Mouse (Mus musculus) limb, embryonic 11.5 days (tissue): ENCODE measurements around the gene Cacnb4. TPM values are rescaled to one million over a fixed set of nuclear protein-coding genes. Genes with fewer than 3 reads are reported as not detected.

ENCODE experiments used
- ATAC-seq: fragments of 200-750 bp; cut with Nextera tagmentation; 2 replicates; pipeline ENCODE4 v1.8.0; 2017; ENCODE audit warnings: low read depth; ENCODE audit not compliant: insufficient number of reproducible peaks, low FRiP score, low TSS enrichment
- DNase-seq: peaks from one replicate; pipeline ENCODE4 v3.0.0-alpha.2; 2015; ENCODE audit warnings: low spot score
- H3K27ac ChIP-seq: fragments of 300-500 bp; sonication (generic); replicated peaks from 2 replicates; pipeline ENCODE4 v1.5.1; 2014; ENCODE audit warnings: low read depth, mild to moderate bottlenecking, low read length
- H3K27me3 ChIP-seq: fragments of 300-500 bp; sonication (generic); 2 replicates; pipeline ENCODE4 v1.6.1; 2014; ENCODE audit warnings: mild to moderate bottlenecking, low read length, mixed read lengths; ENCODE audit not compliant: control insufficient read depth, insufficient read depth
- H3K36me3 ChIP-seq: fragments of 300-500 bp; sonication (generic); 2 replicates; pipeline ENCODE4 v1.6.1; 2014; ENCODE audit warnings: mild to moderate bottlenecking, low read length, moderate library complexity, mixed read lengths; ENCODE audit not compliant: control insufficient read depth, insufficient read depth
- H3K4me1 ChIP-seq: fragments of 300-500 bp; sonication (generic); 2 replicates; pipeline ENCODE4 v1.6.1; 2014; ENCODE audit warnings: low read length, mixed read lengths; ENCODE audit not compliant: control insufficient read depth, insufficient read depth
- H3K4me2 ChIP-seq: fragments of 300-500 bp; sonication (generic); 2 replicates; pipeline ENCODE4 v1.6.1; 2014; ENCODE audit warnings: low read depth, mild to moderate bottlenecking, moderate library complexity; ENCODE audit not compliant: severe bottlenecking
- H3K4me3 ChIP-seq: fragments of 300-500 bp; sonication (generic); 2 replicates; pipeline ENCODE4 v1.5.1; 2014; ENCODE audit warnings: low read depth, low read length
- H3K9ac ChIP-seq: fragments of 300-500 bp; sonication (generic); 2 replicates; pipeline ENCODE4 v1.6.1; 2014; ENCODE audit warnings: mild to moderate bottlenecking, low read length
- H3K9me3 ChIP-seq: fragments of 300-500 bp; sonication (generic); 2 replicates; pipeline ENCODE4 v1.6.1; 2016; ENCODE audit warnings: low read length; ENCODE audit not compliant: control insufficient read depth
- WGBS: fragments of 180-500 bp; shearing (Covaris S2); extraction: QIAGEN DNeasy Blood & Tissue Kit; methylation state at CpG from one replicate; pipeline ENCODE4 v1.1.7; 2014; 5-methylcytosine and 5-hydroxymethylcytosine counted together
- polyA plus RNA-seq: library from polyadenylated mRNA; unstranded; fragments of >200 nt; fragmentation: Nextera tagmentation; extraction: Ambion mirVana; gene quantifications from 2 replicates; pipeline ENCODE4 v1.2.1, GENCODE M21; 2014

Gene Cacnb4
- polyA plus RNA-seq, 1 experiment from 2014 or later = 0.52 TPM

DNA sequence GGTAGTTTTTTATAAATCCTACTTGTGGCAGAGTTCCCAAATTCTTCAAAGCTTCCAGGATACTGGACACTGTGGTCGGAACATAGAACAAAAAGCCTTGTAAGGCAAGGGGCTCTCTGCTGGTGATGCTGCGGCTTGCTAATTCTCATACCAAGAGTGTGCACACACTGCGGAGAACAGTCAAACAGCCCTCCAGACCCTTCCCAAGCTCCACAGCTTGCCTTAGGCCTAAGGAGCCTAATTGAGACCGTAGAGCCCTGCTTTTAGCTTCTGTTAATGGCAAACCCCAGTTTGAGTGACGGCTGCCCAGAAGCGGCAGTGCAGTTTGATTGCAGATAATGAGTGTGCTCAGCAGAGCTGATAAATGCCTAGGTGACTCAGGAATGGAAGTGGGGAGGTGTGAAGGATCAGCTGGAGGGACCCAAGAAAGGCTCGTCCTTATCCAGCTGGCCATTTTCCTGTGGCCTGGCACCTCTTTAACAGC, 52.7 kb downstream of the Cacnb4 start:
- whole genome bisulfite sequencing = 43% methylated on average over 7 of the region's 7 CpGs

DNA sequence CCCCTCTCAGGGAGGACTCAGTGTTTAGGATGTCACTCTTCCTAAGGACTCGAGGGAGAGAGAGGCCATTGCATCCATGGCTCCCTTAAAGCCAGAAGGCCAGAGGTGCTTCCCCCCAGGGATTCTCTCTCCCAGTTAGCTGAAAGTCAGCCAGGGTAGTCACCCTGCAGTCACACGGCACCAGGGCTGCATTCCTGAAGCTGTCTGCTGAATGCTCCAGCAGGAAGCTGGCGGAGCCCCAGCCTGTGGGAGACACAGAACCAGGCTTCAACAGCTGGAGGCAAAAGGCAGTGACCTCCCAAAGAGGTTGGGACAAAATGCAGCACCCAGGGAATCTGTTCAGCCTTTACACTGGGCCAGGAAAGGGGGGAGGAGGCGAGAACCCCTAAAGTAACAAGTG, 53.2 kb downstream of the Cacnb4 start:
- WGBS = 33% methylated on average over 4 of the region's 4 CpGs
- Histone ChIP-seq H3K9ac (no peak overlapping the region; the same call in 1 of the 2 replicates), H3K36me3 (no peaks in the 10 kb centered on the region), H3K27ac (no peak overlapping the region), H3K4me1 (0 out of 2 replicates have a peak, but pooled peaks cover 4% of the 10 kb centered on the region), H3K9me3 (no peaks in the 10 kb centered on the region), H3K4me2 (no peak overlapping the region), H3K27me3 (no peaks in the 10 kb centered on the region), H3K4me3 (no peak overlapping the region)
- DNase-seq (no peak), ATAC-seq (no peak)

More for the DNA sequence above, 52.7 kb downstream of the Cacnb4 start:
- Histone ChIP-seq H3K27me3 (no peaks in the 10 kb centered on the region), H3K4me1 (0 out of 2 replicates have a peak, but pooled peaks cover 4% of the 10 kb centered on the region), H3K27ac (no peak overlapping the region), H3K36me3 (no peaks in the 10 kb centered on the region), H3K9ac (no peak overlapping the region), H3K9me3 (no peaks in the 10 kb centered on the region), H3K4me2 (no peak overlapping the region), H3K4me3 (no peak overlapping the region)
- no peak for ATAC-seq
- no peak for DNase-seq

DNA sequence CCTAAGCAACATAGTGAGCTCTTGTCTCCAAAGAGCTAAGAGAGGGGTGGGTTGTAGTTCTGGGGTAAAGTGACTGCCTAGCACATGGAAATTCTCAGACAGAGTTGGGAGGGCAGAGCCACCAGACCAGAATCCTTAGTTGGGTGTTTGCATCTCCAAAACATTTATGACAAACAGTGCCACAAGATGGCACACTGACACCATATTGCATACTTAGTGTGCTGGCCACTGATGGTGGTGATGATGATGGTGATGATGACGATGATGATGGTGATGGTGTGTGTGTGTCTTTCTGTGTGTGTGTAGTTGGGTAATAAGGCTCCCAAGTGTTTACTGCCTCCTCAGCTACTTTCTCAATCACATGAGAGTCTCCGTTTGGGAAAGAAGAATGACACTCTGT, 54.0 kb downstream of the Cacnb4 start:
- no peak overlapping the region for H3K4me3 ChIP-seq
- 0 out of 2 replicates have a peak, but pooled peaks cover 4% of the 10 kb centered on the region for H3K4me1 ChIP-seq
- H3K27ac ChIP-seq = no peak overlapping the region
- no peak for ATAC-seq
- no peaks in the 10 kb centered on the region for H3K9me3 ChIP-seq
- no peak overlapping the region for H3K9ac ChIP-seq
- no peak for DNase-seq
- WGBS = 68% methylated on average over 2 of the region's 2 CpGs
- H3K27me3 ChIP-seq = no peaks in the 10 kb centered on the region
- H3K4me2 ChIP-seq = no peak overlapping the region
- H3K36me3 ChIP-seq = no peaks in the 10 kb centered on the region

DNA sequence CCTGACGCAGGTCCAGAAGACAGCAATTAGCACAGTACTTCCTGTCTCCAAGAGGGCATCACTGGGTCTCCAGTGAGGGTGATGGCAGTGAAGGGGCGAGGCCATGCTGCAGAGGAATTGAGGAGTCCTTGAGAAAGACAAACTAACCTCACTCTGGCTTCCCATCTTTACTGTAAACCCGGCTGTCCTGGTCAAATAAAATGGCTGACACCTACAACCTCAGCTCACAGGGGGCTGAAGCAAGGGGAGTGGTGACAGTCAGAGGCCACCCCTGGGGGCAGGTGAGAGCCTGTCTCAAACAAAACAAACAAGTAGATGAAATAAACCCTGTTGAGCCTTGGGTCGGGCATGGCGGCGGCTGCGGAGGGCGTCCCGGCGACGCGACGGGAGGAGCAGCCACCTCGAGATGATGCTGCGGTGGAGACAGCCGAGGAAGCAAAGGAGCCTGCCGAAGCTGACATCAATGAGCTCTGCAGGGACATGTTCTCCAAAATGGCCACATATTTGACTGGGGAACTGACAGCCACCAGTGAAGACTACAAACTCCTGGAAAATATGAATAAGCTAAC, 57.1 kb downstream of the Cacnb4 start:
- WGBS = 48% methylated on average over 17 of the region's 17 CpGs
- Histone ChIP-seq H3K9ac (no peak overlapping the region), H3K4me2 (0 out of 2 replicates have a peak overlapping the region, but pooled peaks have one; percentile 20), H3K9me3 (no peaks in the 10 kb centered on the region), H3K27ac (no peak overlapping the region), H3K4me3 (no peak overlapping the region), H3K36me3 (no peaks in the 10 kb centered on the region), H3K27me3 (no peaks in the 10 kb centered on the region), H3K4me1 (0 out of 2 replicates have a peak, but pooled peaks cover 4% of the 10 kb centered on the region)
- DNase-seq (no peak), ATAC-seq (no peak)

DNA sequence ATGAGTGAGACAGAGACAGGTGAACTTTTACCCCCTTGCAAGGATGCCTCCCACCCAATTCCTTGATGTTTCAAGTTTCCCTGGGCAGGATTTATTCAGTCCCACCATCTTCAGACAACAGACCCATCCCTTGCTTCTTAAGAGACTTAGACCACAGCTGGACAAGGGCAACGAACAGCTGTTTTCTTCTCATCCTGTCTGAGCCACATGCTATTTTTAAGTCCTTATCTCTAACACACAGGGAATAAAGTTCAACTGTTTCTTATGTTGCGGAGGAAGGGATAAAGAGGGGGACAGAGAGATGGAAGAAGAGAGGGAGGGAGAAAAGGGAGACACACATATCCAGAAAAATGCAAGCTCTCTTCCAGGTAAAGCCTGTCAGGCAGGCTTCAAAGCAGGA, 57.8 kb downstream of the Cacnb4 start:
- no peak for ATAC-seq
- H3K9me3 ChIP-seq = no peaks in the 10 kb centered on the region
- WGBS = 88% methylated on average over 2 of the region's 2 CpGs
- H3K27ac ChIP-seq = no peak overlapping the region
- no peak for DNase-seq
- H3K27me3 ChIP-seq = no peaks in the 10 kb centered on the region
- H3K4me2 ChIP-seq = no peak overlapping the region
- H3K4me3 ChIP-seq = no peak overlapping the region
- H3K4me1 ChIP-seq = 0 out of 2 replicates have a peak, but pooled peaks cover 4% of the 10 kb centered on the region
- H3K36me3 ChIP-seq = no peaks in the 10 kb centered on the region
- no peak overlapping the region for H3K9ac ChIP-seq

DNA sequence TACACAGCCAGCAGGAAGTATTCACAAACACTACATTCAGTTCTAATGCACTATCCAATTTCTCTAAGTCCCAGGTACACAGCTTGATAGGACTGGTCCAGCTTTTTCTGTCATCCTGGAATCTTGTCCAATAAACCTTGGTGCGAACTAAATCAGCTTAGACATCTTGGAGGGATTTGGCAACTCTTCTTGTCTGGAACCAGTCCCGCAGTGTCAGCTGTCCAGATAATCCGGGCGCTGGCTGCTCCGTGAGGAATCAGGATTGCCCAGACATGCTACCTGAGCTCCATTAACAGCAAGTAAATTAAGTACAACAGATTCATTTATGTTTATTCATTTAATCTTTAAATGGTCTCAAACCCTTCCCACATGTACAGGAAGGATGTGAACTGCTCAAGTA, 61.2 kb downstream of the Cacnb4 start:
- no peaks in the 10 kb centered on the region for H3K4me1 ChIP-seq
- no peaks in the 10 kb centered on the region for H3K9me3 ChIP-seq
- no peak overlapping the region for H3K4me2 ChIP-seq
- H3K27me3 ChIP-seq = no peaks in the 10 kb centered on the region
- no peak overlapping the region for H3K9ac ChIP-seq
- no peak for ATAC-seq
- H3K36me3 ChIP-seq = no peaks in the 10 kb centered on the region
- no peak for DNase-seq
- H3K27ac ChIP-seq = no peak overlapping the region
- H3K4me3 ChIP-seq = no peak overlapping the region
- 85% methylated on average over 5 of the region's 5 CpGs for WGBS

DNA sequence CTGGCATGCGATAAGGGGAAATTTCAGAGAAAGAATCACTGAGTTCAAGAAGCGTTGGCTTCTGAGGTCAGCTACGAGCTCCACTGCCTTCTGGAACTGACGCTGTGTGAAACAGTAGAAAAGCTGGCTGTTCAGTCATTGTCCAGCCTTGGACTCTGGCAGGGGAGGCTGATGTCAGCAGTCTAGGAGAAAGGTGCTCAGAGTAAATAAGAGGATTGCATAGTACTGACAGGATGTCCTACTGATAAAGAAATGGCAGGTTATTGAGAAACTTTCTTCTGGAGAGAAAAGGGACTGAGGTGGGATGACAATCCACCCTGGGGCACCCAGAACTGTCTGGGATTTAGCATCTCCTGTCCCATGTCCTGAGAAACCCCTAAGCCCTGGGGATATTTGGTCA, 62.7 kb downstream of the Cacnb4 start:
- Histone ChIP-seq H3K9me3 (no peaks in the 10 kb centered on the region), H3K36me3 (no peaks in the 10 kb centered on the region), H3K27me3 (no peaks in the 10 kb centered on the region), H3K4me2 (no peak overlapping the region), H3K9ac (no peak overlapping the region), H3K27ac (no peak overlapping the region), H3K4me1 (no peaks in the 10 kb centered on the region), H3K4me3 (no peak overlapping the region)
- WGBS = 93% methylated on average over 4 of the region's 4 CpGs
- no peak for ATAC-seq
- DNase-seq = no peak

DNA sequence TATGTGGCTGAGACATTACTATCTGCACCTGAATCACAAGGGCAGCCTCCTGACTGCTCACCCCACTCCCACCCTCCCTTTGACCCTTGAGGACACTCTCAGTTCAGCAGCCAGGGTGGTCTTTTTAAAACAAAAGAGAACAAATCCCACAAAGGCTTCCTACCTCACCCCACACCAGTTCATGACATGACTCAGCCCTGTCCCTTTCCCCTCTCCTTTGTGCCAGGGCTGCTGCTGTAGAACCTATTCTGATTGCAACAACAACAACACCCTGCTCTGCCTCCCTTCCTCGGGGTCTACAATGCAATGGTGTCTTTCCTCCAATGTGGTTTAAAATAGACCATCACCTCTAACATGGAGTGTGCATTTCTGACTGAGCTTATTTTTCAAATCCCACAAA, 67.1 kb downstream of the Cacnb4 start:
- Histone ChIP-seq H3K9ac (no peak overlapping the region), H3K27ac (no peak overlapping the region), H3K9me3 (no peaks in the 10 kb centered on the region), H3K4me2 (no peak overlapping the region), H3K27me3 (no peaks in the 10 kb centered on the region), H3K4me3 (no peak overlapping the region), H3K36me3 (no peaks in the 10 kb centered on the region), H3K4me1 (no peaks in the 10 kb centered on the region)
- ATAC-seq (no peak), DNase-seq (no peak)
- WGBS = 79% methylated on average over 1 of the region's 1 CpGs
